Mouse (Mus musculus) urinary bladder, postnatal 0 days (tissue): ENCODE results near the gene Ric1. TPM values are rescaled to one million over a fixed set of nuclear protein-coding genes. Genes with fewer than 3 reads are reported as not detected.

ENCODE experiments used
- polyA plus RNA-seq: library from polyadenylated mRNA; unstranded; fragments of >200 nt; fragmentation: Nextera tagmentation; extraction: Ambion mirVana; gene quantifications from 2 replicates; pipeline ENCODE4 v1.2.1, GENCODE M21; 2015

Gene Ric1
- polyA plus RNA-seq = 8.0 and 8.6 TPM in 2 replicates

DNA sequence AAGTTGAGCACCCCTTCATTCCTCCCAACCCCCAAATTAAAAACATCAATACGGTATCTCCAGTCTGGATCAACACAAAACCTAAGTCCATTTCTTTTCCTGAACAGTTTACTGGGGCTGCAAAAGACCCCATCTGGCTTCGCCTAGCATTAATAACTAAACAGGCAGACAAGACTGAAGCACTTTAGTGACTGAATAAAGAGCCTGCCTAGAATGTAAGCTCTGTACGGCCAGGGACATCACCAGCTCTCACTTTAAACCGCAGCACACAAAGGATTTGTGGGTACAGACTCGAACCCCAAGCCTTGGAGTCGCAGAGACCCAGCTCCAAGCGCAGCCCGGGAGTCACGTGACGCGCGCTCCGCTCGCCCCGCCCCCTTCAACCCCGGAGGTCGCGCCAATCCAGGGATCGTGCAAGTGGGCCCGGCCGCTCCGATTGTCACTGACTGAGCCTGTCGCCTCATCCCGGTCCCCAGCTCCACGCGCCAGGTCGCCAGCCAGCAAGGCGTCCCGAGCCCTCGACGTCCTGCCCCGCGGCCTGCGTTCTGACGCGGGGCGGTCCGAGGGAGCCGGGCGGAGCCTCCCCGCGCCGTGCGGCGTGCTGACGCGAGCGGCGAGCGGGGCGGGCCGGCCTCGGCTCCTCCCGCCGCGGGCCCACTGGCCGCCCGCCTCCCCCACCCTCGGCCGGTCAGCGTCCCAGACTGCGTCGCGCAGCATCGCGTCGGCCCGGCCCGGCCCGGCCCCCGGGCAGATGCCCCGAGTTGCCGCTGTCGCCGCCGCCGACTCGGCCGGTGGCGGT is at the start of gene Ric1:
Ric1 (plus strand) TSS at position 646 of the 799 bp plus-strand sequence.

DNA sequence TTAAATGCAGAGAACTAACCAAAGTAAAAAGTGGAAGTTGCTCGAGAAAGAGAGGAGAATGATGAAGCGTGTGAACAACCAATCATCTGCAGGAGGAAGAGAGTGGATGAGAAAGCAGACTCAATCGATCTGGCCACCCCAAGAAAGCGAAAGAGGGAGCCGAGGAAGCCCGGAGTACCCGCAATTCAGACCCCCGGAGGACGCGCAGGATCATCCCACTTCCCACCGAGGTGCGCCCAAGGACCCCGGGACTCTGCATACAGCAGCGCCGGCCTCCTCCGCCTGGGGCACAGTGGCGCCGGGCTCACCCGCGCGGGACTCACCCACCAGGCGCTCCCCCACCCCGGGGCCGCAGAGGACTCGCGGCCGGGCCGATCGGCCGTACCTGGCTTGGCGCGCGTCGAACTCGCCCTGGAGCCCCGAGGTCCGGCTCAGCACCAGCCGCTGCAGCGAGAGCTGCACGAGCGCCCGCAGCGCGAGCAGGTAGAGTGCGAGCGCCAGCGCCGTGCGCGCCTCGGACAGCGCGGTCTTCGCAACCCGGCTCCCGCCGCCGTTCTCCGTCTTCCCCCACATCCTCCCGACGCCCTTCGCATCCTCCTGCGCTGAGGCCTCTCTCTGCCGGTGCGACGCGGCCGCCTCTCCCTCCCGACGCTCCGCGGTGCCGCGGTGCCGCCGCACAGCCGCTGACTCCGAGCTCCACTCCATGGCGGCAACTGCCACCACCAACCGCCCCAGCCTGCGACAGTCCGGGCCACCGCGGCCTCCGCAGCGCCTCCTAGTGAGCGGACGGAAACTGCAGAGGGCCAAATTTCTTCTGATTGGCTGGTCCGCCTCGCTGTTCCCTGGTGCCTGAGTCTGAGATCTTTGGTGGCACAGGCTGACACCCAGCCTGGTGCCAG is 125.8 kb downstream of the Ric1 start, which contains the start of gene Ermp1:
Ermp1 (minus strand) TSS at position 765 of the 899 bp plus-strand sequence.

Other genes starting within 250 kb of the Ric1 start
- 3.9 and 4.0 TPM in 2 replicates for gene Insl6, start 196.9 kb upstream of the Ric1 start, polyA plus RNA-seq
- 0.18 TPM in 1 of 2 replicates, not detected in the other for gene Rln1, start 187.6 kb upstream of the Ric1 start, polyA plus RNA-seq
- gene Plgrkt, start 154.9 kb upstream of the Ric1 start, polyA plus RNA-seq = 60.4 and 66.6 TPM in 2 replicates
- 0.12 and 0.74 TPM in 2 replicates for gene Cd274, start 154.8 kb upstream of the Ric1 start, polyA plus RNA-seq
- 0.15 TPM in 1 of 2 replicates, not detected in the other for gene Pdcd1lg2, start 111.4 kb upstream of the Ric1 start, polyA plus RNA-seq
- gene Ermp1, start 126.1 kb downstream of the Ric1 start, polyA plus RNA-seq = 54.8 and 64.5 TPM in 2 replicates
- 0.14 TPM in 1 of 2 replicates, not detected in the other for gene Mlana, start 175.5 kb downstream of the Ric1 start, polyA plus RNA-seq